In genomic region chr1:133911456-133911855, GRCm38 (mm10) we compare ENCODE assay signal across 9 mouse cellular contexts. TPM values are rescaled to one million over a fixed set of nuclear protein-coding genes. Genes with fewer than 3 reads are reported as not detected.
DNase-seq lines count a peak whose midpoint lies in the region; ATAC-seq and TF ChIP-seq lines count a peak whose summit lies in the region.
"Had no signal": no experiment of that assay in that cellular context is flagged by ENCODE, and none has a peak within 500 bp of the region (broad histone marks: within the 10 kb centered on the region; RNA-seq: fewer than 3 reads in every experiment).

No protein-coding gene starts in this region.

- no peak overlapping the region for H3K9ac ChIP-seq in forebrain, embryonic 12.5 days
- no peak overlapping the region for H3K9ac ChIP-seq in lung, embryonic 15.5 days
- H3K9ac ChIP-seq: hindbrain, embryonic 15.5 days had no signal

- H3K36me3 ChIP-seq in forebrain, embryonic 10.5 days (replicated peaks), result no peaks in the 10 kb centered on the region
- no peaks in the 10 kb centered on the region for H3K36me3 ChIP-seq in forebrain, embryonic 12.5 days (replicated peaks)
- no peaks in the 10 kb centered on the region for H3K36me3 ChIP-seq in spleen, adult 2 months (ENCODE audit: control insufficient read depth, insufficient read depth, low read length)
- 0 out of 2 replicates have a peak, but pooled peaks cover 3% of the 10 kb centered on the region for H3K36me3 ChIP-seq in lung, embryonic 15.5 days
- H3K36me3 ChIP-seq: hindbrain, embryonic 15.5 days had no signal

- DNase-seq in forebrain, embryonic 10.5 days (ENCODE audit: extremely low spot score, low spot score), result peak; percentile 74
- peak; percentile 9 to 23 for DNase-seq in spleen, adult 2 months (ENCODE audit: low read depth in 1 of 2, low spot score in 2 of 2)
- no peak for DNase-seq in spleen, adult 12 weeks (ENCODE audit: low spot score)
- peak; percentile 69 to 79 for DNase-seq in cerebellum, postnatal 36 days
- peak; percentile 30 for DNase-seq in heart, postnatal 25 days (ENCODE audit: low spot score)
- peak; percentile 42 to 74 for DNase-seq in spleen, postnatal 10 days (ENCODE audit: low spot score in 2 of 2)

- no peak overlapping the region for H3K4me2 ChIP-seq in forebrain, embryonic 12.5 days
- no peak overlapping the region for H3K4me2 ChIP-seq in lung, embryonic 15.5 days
- H3K4me2 ChIP-seq: hindbrain, embryonic 15.5 days had no signal

- H3K4me3 ChIP-seq in forebrain, embryonic 10.5 days, result no peak overlapping the region
- no peak overlapping the region for H3K4me3 ChIP-seq in forebrain, embryonic 12.5 days (replicated peaks)
- no peak overlapping the region for H3K4me3 ChIP-seq in spleen, adult 2 months (ENCODE audit: extremely low read depth, insufficient read depth, insufficient read length)
- H3K4me3 ChIP-seq in lung, embryonic 15.5 days, result no peak overlapping the region
- H3K4me3 ChIP-seq: hindbrain, embryonic 15.5 days had no signal

- WGBS in forebrain, embryonic 10.5 days, result 26% methylated on average over 4 of the region's 4 CpGs
- WGBS in forebrain, embryonic 12.5 days, result 22% methylated on average over 4 of the region's 4 CpGs
- 25% methylated on average over 4 of the region's 4 CpGs for WGBS in spleen, adult 2 months
- 25% methylated on average over 4 of the region's 4 CpGs for WGBS in lung, embryonic 15.5 days

- TF ChIP-seq POLR2A in spleen, adult 2 months (IDR thresholded peaks at IDR 0.05; ENCODE audit: low read depth, low read length), result no peak

- intact Hi-C loops in heart, postnatal 25 days (cut with DNase I), result loop anchor here (1.0 to 2.0 kb wide), 3 partner anchors 50 to 191 kb away; no protein-coding TSS in a partner anchor

- peaks cover 29% of the 10 kb centered on the region for H3K4me1 ChIP-seq in forebrain, embryonic 10.5 days
- H3K4me1 ChIP-seq in forebrain, embryonic 12.5 days, result peaks cover 29% of the 10 kb centered on the region
- H3K4me1 ChIP-seq in spleen, adult 2 months (ENCODE audit: control insufficient read depth, insufficient read depth, insufficient read length), result 0 out of 2 replicates have a peak, but pooled peaks cover 2% of the 10 kb centered on the region
- H3K4me1 ChIP-seq in lung, embryonic 15.5 days, result peaks cover 58% of the 10 kb centered on the region

- no peak for ATAC-seq in forebrain, embryonic 12.5 days (ENCODE audit: low FRiP score)
- ATAC-seq in lung, embryonic 15.5 days (ENCODE audit: borderline replicate concordance, extremely low read depth, low FRiP score, low TSS enrichment), result no peak

- peaks cover 64% of the 10 kb centered on the region for H3K27me3 ChIP-seq in forebrain, embryonic 10.5 days (ENCODE audit: poor library complexity, severe bottlenecking)
- peaks cover 19% of the 10 kb centered on the region for H3K27me3 ChIP-seq in forebrain, embryonic 12.5 days
- H3K27me3 ChIP-seq in spleen, adult 2 months (ENCODE audit: control insufficient read depth, insufficient read depth, low read length), result no peaks in the 10 kb centered on the region
- peaks cover 4% of the 10 kb centered on the region; the same call in 1 of the 2 replicates for H3K27me3 ChIP-seq in lung, embryonic 15.5 days
- H3K27me3 ChIP-seq: hindbrain, embryonic 15.5 days had no signal

- peak; percentile 79; the same call in 1 of the 2 replicates for TF ChIP-seq CTCF in spleen, adult 2 months (IDR thresholded peaks at IDR 0.05; ENCODE audit: extremely low read depth, insufficient read depth, insufficient read length, insufficient replicate concordance)

- no peak overlapping the region for H3K27ac ChIP-seq in forebrain, embryonic 10.5 days
- H3K27ac ChIP-seq in forebrain, embryonic 12.5 days, result no peak overlapping the region
- H3K27ac ChIP-seq in spleen, adult 2 months (ENCODE audit: insufficient read depth, low read length), result no peak overlapping the region
- peak overlapping the region; percentile 55 for H3K27ac ChIP-seq in lung, embryonic 15.5 days
- H3K27ac ChIP-seq: hindbrain, embryonic 15.5 days had no signal

- H3K9me3 ChIP-seq in forebrain, embryonic 10.5 days, result no peaks in the 10 kb centered on the region
- no peaks in the 10 kb centered on the region for H3K9me3 ChIP-seq in forebrain, embryonic 12.5 days
- no peaks in the 10 kb centered on the region for H3K9me3 ChIP-seq in lung, embryonic 15.5 days
- H3K9me3 ChIP-seq: hindbrain, embryonic 15.5 days had no signal

RNA-seq across cellular contexts. Expression of gene Optc, which starts 3.7 kb away (rescaled TPM):
- polyA plus RNA-seq in forebrain, embryonic 10.5 days (2016; fragmentation: Nextera tagmentation; extraction: Ambion mirVana), result 1.2 and 2.3 TPM in 2 replicates
- polyA plus RNA-seq in forebrain, embryonic 12.5 days (2016; fragmentation: Nextera tagmentation; extraction: Ambion mirVana), result 2.6 and 3.2 TPM in 2 replicates
- polyA plus RNA-seq in spleen, adult 2 months (2012; rRNA removed), result 0.09 and 0.15 TPM in 2 replicates
- under 1 TPM; 0.36 to 0.42 TPM for total RNA-seq in heart, postnatal 25 days (2021)
- 0.67 and 0.81 TPM in 2 replicates for polyA plus RNA-seq in lung, embryonic 15.5 days (2015; fragmentation: Nextera tagmentation; extraction: Ambion mirVana)

RNA-seq across cellular contexts. Expression of gene Prelp, which starts 9.8 kb away (rescaled TPM):
- polyA plus RNA-seq in forebrain, embryonic 10.5 days (2016; fragmentation: Nextera tagmentation; extraction: Ambion mirVana), result 0.36 and 0.90 TPM in 2 replicates
- polyA plus RNA-seq in forebrain, embryonic 12.5 days (2016; fragmentation: Nextera tagmentation; extraction: Ambion mirVana), result 2.0 and 2.1 TPM in 2 replicates
- 17.7 and 18.1 TPM in 2 replicates for polyA plus RNA-seq in spleen, adult 2 months (2012; rRNA removed)
- 10 to 100 TPM; 30.4 to 36.3 TPM for total RNA-seq in heart, postnatal 25 days (2021)
- polyA plus RNA-seq in lung, embryonic 15.5 days (2015; fragmentation: Nextera tagmentation; extraction: Ambion mirVana), result 17.1 and 19.6 TPM in 2 replicates
